Mouse (Mus musculus) G1E (cell line): ENCODE results near the gene Adprhl1.

Experiments used
- CTCF ChIP-seq: IDR thresholded peaks from 2 replicates; pipeline ENCODE4 v1.5.1; 2012; ENCODE audit warnings: low read depth, low read length, inconsistent platforms, mixed read lengths
- GATA1 ChIP-seq: IDR thresholded peaks from 2 replicates; pipeline ENCODE4 v1.6.1; 2012; ENCODE audit warnings: borderline replicate concordance, low read length, inconsistent platforms, mixed read lengths
- GATA2 ChIP-seq: IDR thresholded peaks from 2 replicates; pipeline ENCODE4 v1.6.1; 2012; ENCODE audit warnings: low read depth, low read length, inconsistent platforms, borderline replicate concordance
- POLR2AphosphoS5 ChIP-seq: IDR thresholded peaks from 2 replicates; pipeline ENCODE4 v1.6.1; 2012; ENCODE audit warnings: low read depth, low read length, inconsistent platforms; ENCODE audit not compliant: insufficient replicate concordance
- TAL1 ChIP-seq: conservative IDR thresholded peaks from 2 replicates; pipeline ENCODE4 v1.6.1; 2012; ENCODE audit warnings: low read depth, low read length, inconsistent platforms, mixed read lengths

GRCm38 (mm10) chr8:13218441-13218840 lies 35.5 kb downstream of the Adprhl1 start:
- no peak for TF ChIP-seq TAL1
- no peak for TF ChIP-seq CTCF
- no peak for TF ChIP-seq GATA1
- TF ChIP-seq POLR2AphosphoS5: no peak
- TF ChIP-seq GATA2: no peak
